Mouse (Mus musculus) olfactory bulb, adult 2 months (tissue): ENCODE measurements around the gene Gpx5. TPM values are rescaled to one million over a fixed set of nuclear protein-coding genes. Genes with fewer than 3 reads are reported as not detected.

Source experiments
- H3K27ac ChIP-seq: fragments of 200-500 bp; 2 replicates; pipeline ENCODE4 v1.5.1; 2012; ENCODE audit warnings: low read depth, low read length; ENCODE audit not compliant: insufficient read depth
- H3K4me1 ChIP-seq: fragments of 200-500 bp; 2 replicates; pipeline ENCODE4 v1.6.1; 2012; ENCODE audit warnings: low read length; ENCODE audit not compliant: control insufficient read depth, insufficient read depth
- H3K4me3 ChIP-seq: fragments of 200-500 bp; 2 replicates; pipeline ENCODE4 v1.5.1; 2012; ENCODE audit warnings: mild to moderate bottlenecking, low read depth, low read length, moderate library complexity; ENCODE audit not compliant: insufficient read depth
- CTCF ChIP-seq: fragments of 200-500 bp; IDR thresholded peaks from 2 replicates; pipeline ENCODE4 v1.5.1; 2012; ENCODE audit warnings: low read depth, mild to moderate bottlenecking, low read length, moderate library complexity; ENCODE audit not compliant: insufficient read depth
- POLR2A ChIP-seq: fragments of 200-500 bp; IDR thresholded peaks from 2 replicates; pipeline ENCODE4 v1.6.1; 2012; ENCODE audit warnings: mild to moderate bottlenecking, low read depth, low read length, moderate library complexity; ENCODE audit not compliant: insufficient read depth
- WGBS: fragments of 180-500 bp; shearing (Covaris S2); methylation state at CpG from one replicate; pipeline ENCODE4 v1.1.7; 2018; 5-methylcytosine and 5-hydroxymethylcytosine counted together
- polyA plus RNA-seq: library from polyadenylated mRNA; stranded (reverse); fragments of >200 nt; gene quantifications from 2 replicates; pipeline ENCODE4 v1.2.4, GENCODE M21; 2012; ENCODE audit warnings: low replicate concordance; ENCODE audit not compliant: missing spikeins, insufficient read depth, insufficient read length

Gene Gpx5
- polyA plus RNA-seq, 1 experiment: not detected

GRCm38 (mm10) chr13:21244089-21244488, 48.4 kb downstream of the Gpx5 start:
- Histone ChIP-seq H3K4me1 (no peaks in the 10 kb centered on the region; the same call in 1 of the 2 replicates), H3K27ac (no peak overlapping the region), H3K4me3 (no peak overlapping the region)
- WGBS: 90% methylated on average over 5 of the region's 5 CpGs
- no peak for TF ChIP-seq POLR2A
- TF ChIP-seq CTCF: no peak

- TF ChIP-seq CTCF (no peak), POLR2A (no peak)
Measured at GRCm38 (mm10) chr13:21243196-21243595, 49.3 kb downstream of the Gpx5 start.

GRCm38 (mm10) chr13:21242408-21243125, 50.0 kb downstream of the Gpx5 start:
- 22% methylated on average over 16 of the region's 16 CpGs for WGBS
- Histone ChIP-seq H3K4me1 (no peaks in the 10 kb centered on the region; the same call in 1 of the 2 replicates), H3K4me3 (no peak overlapping the region), H3K27ac (no peak overlapping the region)
- TF ChIP-seq POLR2A (no peak), CTCF (no peak)

More at GRCm38 (mm10) chr13:21243196-21243595, 49.3 kb downstream of the Gpx5 start:
- Histone ChIP-seq H3K4me1 (no peaks in the 10 kb centered on the region; the same call in 1 of the 2 replicates), H3K27ac (no peak overlapping the region), H3K4me3 (no peak overlapping the region)
- 32% methylated on average over 13 of the region's 13 CpGs for WGBS

GRCm38 (mm10) chr13:21240788-21241187, 51.7 kb downstream of the Gpx5 start:
- WGBS: 40% methylated on average over 7 of the region's 7 CpGs
- Histone ChIP-seq H3K4me1 (no peaks in the 10 kb centered on the region; the same call in 1 of the 2 replicates), H3K4me3 (no peak overlapping the region), H3K27ac (no peak overlapping the region)
- TF ChIP-seq POLR2A (no peak), CTCF (no peak)

GRCm38 (mm10) chr13:21237161-21237560, 55.4 kb downstream of the Gpx5 start:
- no peak overlapping the region for H3K27ac ChIP-seq
- WGBS: 89% methylated on average over 6 of the region's 6 CpGs
- H3K4me3 ChIP-seq: no peak overlapping the region

GRCm38 (mm10) chr13:21236714-21237113, 55.8 kb downstream of the Gpx5 start:
- H3K4me1 ChIP-seq: no peaks in the 10 kb centered on the region
- no peak overlapping the region for H3K4me3 ChIP-seq
- TF ChIP-seq CTCF (no peak), POLR2A (no peak)
- 77% methylated on average over 2 of the region's 2 CpGs for WGBS
- no peak overlapping the region for H3K27ac ChIP-seq

More at GRCm38 (mm10) chr13:21237161-21237560, 55.4 kb downstream of the Gpx5 start:
- TF ChIP-seq POLR2A: no peak
- no peak for TF ChIP-seq CTCF
- no peaks in the 10 kb centered on the region for H3K4me1 ChIP-seq

Other genes starting within 250 kb of the Gpx5 start
- gene Olfr1370, start 217.8 kb downstream of the Gpx5 start, polyA plus RNA-seq: not detected in 2 replicates
- gene Olfr1369-ps1, start 181.2 kb downstream of the Gpx5 start, polyA plus RNA-seq: not detected in 2 replicates
- not detected in 2 replicates for gene Olfr263, start 163.1 kb downstream of the Gpx5 start, polyA plus RNA-seq
- not detected in 2 replicates for gene Olfr1368, start 146.9 kb downstream of the Gpx5 start, polyA plus RNA-seq
- not detected in 2 replicates for gene Trim27, start 113.3 kb downstream of the Gpx5 start, polyA plus RNA-seq
- not detected in 2 replicates for gene Gpx6, start 19.4 kb upstream of the Gpx5 start, polyA plus RNA-seq
- not detected in 2 replicates for gene Olfr1367, start 54.2 kb upstream of the Gpx5 start, polyA plus RNA-seq
- gene Zscan12, start 70.1 kb upstream of the Gpx5 start, polyA plus RNA-seq: not detected in 2 replicates
- 126 TPM in 1 of 2 replicates, not detected in the other for gene Zkscan3, start 110.0 kb upstream of the Gpx5 start, polyA plus RNA-seq
- not detected in 2 replicates for gene Pgbd1, start 148.3 kb upstream of the Gpx5 start, polyA plus RNA-seq
- gene Zscan26, start 161.0 kb upstream of the Gpx5 start, polyA plus RNA-seq: not detected in 2 replicates
- gene Nkapl, start 175.8 kb upstream of the Gpx5 start, polyA plus RNA-seq: not detected in 2 replicates
- gene Zkscan4, start 186.2 kb upstream of the Gpx5 start, polyA plus RNA-seq: not detected in 2 replicates
- not detected in 2 replicates for gene Gm10065, start 186.7 kb upstream of the Gpx5 start, polyA plus RNA-seq
- gene AK157302, start 202.5 kb upstream of the Gpx5 start, polyA plus RNA-seq: not detected in 2 replicates
- gene Gm11273, start 208.7 kb upstream of the Gpx5 start, polyA plus RNA-seq: not detected in 2 replicates
- gene Zkscan8, start 238.4 kb upstream of the Gpx5 start, polyA plus RNA-seq: not detected in 2 replicates